Mouse (Mus musculus) cortical plate, adult 2 months (tissue): Measurements from ENCODE around the gene Plk3. TPM values are rescaled to one million over a fixed set of nuclear protein-coding genes. Genes with fewer than 3 reads are reported as not detected.
"Not testable (repeated sequence)": the region's sequence is repeated elsewhere in the genome, so short reads cannot be mapped to it uniquely, and the experiment has no call there.

Source experiments
- H3K27ac ChIP-seq: fragments of 200-500 bp; 2 replicates; pipeline ENCODE4 v1.5.1; 2012; ENCODE audit warnings: low read length, control low read depth, inconsistent platforms; ENCODE audit not compliant: insufficient read depth
- H3K4me1 ChIP-seq: fragments of 200-500 bp; 2 replicates; pipeline ENCODE4 v1.6.1; 2011; ENCODE audit warnings: low read length; ENCODE audit not compliant: control insufficient read depth, insufficient read depth
- H3K4me3 ChIP-seq: fragments of 200-500 bp; 2 replicates; pipeline ENCODE4 v1.5.1; 2011; ENCODE audit warnings: mild to moderate bottlenecking, low read length, control low read depth; ENCODE audit not compliant: insufficient read depth
- CTCF ChIP-seq: fragments of 200-500 bp; IDR thresholded peaks from 2 replicates; pipeline ENCODE4 v1.5.1; 2011; ENCODE audit warnings: mild to moderate bottlenecking, control low read depth, low read length; ENCODE audit not compliant: insufficient read depth; ENCODE audit errors: extremely low read depth
- POLR2A ChIP-seq: fragments of 200-500 bp; IDR thresholded peaks from 2 replicates; pipeline ENCODE4 v1.6.1; 2011; ENCODE audit warnings: mild to moderate bottlenecking, low read length, control low read depth; ENCODE audit not compliant: insufficient read depth; ENCODE audit errors: extremely low read depth
- polyA plus RNA-seq: library from polyadenylated mRNA; depleted of rRNA; stranded (reverse); fragments of >200 nt; gene quantifications from 2 replicates; pipeline ENCODE4 v1.2.3, GENCODE M21; 2012; rRNA removed

Plk3 gene
- polyA plus RNA-seq: 16.0 and 19.5 TPM in 2 replicates

DNA sequence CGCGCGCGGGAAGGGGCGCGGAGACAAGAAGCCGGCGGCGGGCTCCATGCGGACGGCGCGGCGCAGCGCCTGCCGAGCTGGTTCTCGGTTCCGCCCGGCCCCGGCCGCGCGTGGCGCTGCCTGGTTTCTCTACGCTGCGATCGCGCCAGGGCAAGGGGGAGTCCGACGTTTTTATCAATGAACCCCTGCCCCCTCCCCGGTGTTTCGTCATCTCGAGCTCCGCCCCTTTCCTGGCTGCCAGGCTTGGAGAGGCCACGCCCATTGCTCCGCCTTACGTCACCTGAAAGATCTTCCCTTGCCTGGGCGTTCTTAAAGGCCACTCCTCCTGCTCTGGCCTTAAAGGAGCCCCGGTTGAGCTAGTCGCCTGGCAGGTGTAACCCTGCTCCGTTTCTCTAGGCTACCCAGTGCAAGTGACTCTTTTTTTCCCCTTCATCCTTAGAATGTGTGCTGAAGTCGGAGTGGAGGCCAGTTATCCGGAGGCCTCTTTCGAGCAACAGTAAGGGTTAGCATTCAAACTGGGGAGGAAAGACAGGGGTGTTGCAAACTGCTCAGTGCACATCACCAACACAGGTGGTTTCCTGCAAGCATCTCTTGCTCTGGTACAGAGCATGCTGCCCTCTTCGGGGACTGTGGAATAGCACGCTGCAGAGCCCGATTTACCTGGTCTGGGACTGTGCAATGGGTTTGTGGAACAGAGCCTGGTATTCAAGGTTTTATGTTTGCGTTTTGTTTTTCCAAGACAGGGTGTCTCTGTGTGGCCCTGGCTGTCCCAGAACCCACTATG is at the start of gene Plk3:
Gene Plk3, minus strand, starts transcription at position 147 of the 784 bp plus-strand sequence.
- Histone ChIP-seq H3K4me3 (peak within 1 kb of the TSS; percentile 89), H3K4me1 (peaks cover 6% of the 10 kb centered on the region), H3K27ac (no peak within 1 kb of the TSS; the same call in 1 of the 2 replicates)
- peak; percentile 95 for TF ChIP-seq POLR2A
- TF ChIP-seq CTCF: 0 out of 2 replicates have a peak, but pooled peaks have one; percentile 11

DNA sequence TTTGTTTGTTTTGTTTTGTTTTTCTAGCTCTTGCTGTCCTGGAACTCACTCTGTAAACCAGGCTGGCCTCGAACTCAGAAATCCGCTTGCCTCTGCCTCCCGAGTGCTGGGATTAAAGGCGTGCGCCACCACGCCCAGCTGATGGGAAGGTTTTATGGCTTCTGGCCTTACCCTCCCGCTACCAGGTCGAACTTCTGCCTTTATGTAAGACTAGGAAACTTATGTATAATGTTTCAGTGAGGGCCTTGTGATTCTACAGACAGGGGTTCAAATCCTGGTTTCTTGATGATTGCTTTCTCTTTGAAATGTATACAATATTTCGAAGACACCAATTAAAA is 49.0 kb upstream of the Plk3 start:
- H3K4me1 ChIP-seq, H3K27ac ChIP-seq: not testable (repeated sequence)
- H3K4me3 ChIP-seq: peak overlapping the region; percentile 43

DNA sequence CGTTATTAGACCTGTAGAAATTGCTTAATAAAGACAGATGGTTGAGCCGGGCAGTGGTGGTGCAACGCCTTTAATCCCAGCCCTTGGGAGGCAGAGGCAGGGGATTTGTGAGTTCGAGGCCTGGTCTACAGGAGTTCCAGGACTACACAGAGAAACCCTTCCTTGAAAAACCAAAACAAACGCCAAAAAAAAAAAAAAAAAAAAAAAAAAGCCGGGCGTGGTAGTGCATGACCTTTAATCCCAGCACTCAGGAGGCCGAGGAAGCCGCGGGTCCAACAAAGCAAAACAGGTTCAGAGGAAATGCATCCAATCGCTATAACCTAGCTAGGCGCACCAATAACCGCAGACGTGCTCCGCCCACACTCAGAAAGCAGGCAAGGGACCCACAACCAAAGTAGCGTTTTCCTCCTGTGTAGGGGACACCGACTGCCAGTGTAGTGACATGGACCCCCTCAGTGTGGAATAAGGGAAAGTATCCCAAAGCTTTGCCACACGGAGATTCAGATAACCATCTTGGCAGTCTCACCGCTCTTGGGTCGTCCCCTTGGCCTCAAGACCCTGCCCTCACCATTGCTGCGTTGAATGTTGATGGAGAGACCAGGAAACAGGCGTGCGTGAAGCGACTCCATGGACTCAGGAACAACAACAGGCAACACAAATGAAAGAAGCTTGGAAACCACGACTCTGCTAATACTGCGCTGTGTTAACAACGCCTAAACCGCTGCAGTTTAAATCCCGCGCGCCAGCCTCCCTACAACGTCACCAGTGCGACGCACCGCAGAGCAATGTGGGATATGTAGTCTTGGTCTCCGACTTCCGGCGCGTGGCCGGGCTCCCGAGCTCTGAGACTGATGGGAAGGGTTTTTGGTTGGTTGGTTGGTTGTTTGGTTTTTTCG is 48.3 kb upstream of the Plk3 start, which contains the start of gene Kif2c:
Gene Kif2c, minus strand, starts transcription at position 777 of the 896 bp plus-strand sequence.
- Histone ChIP-seq H3K4me3 (peak within 1 kb of the TSS; percentile 43), H3K27ac (no peak within 1 kb of the TSS), H3K4me1 (no peaks in the 10 kb centered on the region)
- TF ChIP-seq POLR2A (peak; percentile 73; the same call in 1 of the 2 replicates), CTCF (no peak)

DNA sequence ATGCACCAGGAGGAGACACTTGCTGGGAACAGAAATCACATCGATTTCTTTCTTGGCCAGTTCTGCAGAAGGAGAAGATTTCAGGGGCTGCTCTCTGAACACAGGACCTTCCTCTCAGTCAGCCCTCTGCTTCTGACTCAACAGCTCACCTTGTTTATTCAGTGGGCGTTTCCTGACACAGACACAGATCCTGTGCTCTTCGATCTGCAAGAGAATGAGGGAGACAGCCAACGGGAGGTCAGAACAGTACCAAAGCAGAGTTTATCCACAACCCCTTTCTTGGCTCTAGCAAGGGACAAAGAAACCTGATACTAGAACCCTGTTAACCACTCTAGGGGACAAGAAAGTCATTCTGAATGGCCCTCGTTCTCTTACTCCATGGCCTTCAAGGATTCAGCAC is 36.2 kb upstream of the Plk3 start:
- TF ChIP-seq POLR2A (no peak), CTCF (no peak)

DNA sequence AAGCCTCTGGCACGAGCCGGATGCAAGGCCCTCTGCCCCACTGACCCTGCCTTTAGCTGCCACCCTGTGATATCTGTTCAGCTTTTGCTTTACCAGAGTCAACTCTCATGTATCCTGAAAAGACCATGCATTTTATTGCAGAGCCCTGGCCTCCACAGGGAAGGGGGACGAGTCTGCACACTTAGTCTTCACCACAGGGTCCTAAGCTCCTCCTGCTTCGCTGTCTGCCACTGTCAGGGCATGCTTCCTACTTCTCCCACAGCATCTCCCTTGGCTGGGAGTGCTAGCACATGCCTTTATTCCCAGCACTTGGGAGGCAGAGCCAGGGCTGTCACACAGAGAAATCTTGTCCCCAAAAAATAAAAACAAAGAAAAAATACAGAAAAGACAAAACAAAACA is 27.4 kb upstream of the Plk3 start:
- Histone ChIP-seq H3K4me1 (no peaks in the 10 kb centered on the region), H3K27ac (no peak overlapping the region), H3K4me3 (no peak overlapping the region)
- TF ChIP-seq CTCF (no peak), POLR2A (no peak)

More for the DNA sequence above, 36.2 kb upstream of the Plk3 start:
- no peaks in the 10 kb centered on the region for H3K4me1 ChIP-seq
- H3K27ac ChIP-seq: no peak overlapping the region
- H3K4me3 ChIP-seq: no peak overlapping the region

DNA sequence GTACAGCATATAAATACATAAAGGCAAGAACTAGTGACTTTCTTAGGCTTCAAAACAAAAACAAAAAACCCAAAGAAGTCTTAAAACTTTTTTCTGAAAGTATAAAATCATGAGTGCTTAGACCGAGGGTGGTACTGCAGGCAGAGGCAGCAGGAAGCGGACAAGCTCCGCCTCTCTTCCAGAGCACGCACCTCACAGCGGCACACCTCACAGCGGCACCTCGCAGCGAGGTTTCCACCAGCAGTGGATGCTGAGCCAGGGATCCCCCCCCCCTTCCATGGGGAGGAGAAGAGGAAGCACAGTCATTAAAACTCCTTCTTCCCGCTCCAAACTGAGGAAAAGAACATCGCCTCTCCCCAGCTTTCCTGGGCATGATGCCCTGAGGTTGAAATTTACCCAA is 25.9 kb upstream of the Plk3 start:
- TF ChIP-seq CTCF: no peak
- TF ChIP-seq POLR2A: no peak
- no peak overlapping the region for H3K4me3 ChIP-seq
- no peaks in the 10 kb centered on the region for H3K4me1 ChIP-seq
- H3K27ac ChIP-seq: no peak overlapping the region

DNA sequence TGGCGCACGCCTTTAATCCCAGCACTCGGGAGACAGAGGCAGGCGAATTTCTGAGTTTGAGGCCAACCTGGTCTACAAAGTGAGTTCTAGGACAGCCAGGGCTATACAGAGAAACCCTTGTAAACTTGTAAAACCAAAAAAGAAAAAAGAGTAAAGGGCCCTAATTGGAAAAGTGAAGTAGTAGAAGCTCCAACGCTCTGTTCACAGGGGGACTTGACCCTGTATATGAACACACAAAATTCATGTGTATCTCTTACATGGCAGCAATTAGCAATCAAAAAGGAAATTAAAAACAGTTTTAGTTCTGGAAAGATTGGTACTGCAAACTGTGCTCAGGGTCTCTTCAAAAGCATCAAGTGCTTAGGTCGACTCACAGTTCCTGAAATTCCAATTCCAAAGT is 22.6 kb upstream of the Plk3 start:
- Histone ChIP-seq H3K27ac (no peak overlapping the region), H3K4me3 (peak overlapping the region; percentile 87), H3K4me1 (no peaks in the 10 kb centered on the region)
- TF ChIP-seq CTCF (no peak), POLR2A (no peak)

DNA sequence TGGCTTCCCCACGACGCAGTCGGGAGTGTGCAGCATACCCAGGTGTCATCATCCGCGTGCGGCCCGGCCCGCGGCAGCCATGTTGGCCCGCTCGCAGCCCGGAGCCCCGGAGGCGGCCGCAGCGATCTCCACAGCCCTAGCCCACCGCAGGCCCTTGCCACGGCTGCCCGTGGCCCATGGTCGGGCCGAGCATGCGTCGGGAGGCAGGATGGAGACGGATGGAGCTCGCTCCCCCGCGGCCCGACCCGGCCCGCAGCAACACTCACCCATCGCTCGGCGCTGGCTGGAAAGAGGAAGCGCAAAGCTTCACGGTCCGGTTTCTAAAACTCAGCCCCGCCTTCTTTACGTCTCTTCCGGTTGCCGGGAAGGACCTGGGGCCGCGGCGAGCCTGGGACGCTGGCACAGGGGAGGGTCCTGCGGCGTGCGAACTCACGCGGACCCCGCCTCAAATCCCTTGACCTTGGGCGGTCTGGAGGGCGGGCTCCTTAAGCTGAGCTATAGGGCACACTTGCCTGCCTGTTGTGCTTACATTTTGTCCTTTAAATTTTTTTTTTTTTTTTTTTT is 22.1 kb upstream of the Plk3 start, which contains the start of gene Rps8:
Gene Rps8, minus strand, starts transcription at position 452 of the 564 bp plus-strand sequence.
- Histone ChIP-seq H3K4me3 (peak within 1 kb of the TSS; percentile 87), H3K4me1 (no peaks in the 10 kb centered on the region), H3K27ac (peak within 1 kb of the TSS; percentile 43)
- TF ChIP-seq POLR2A: peak; percentile 94
- TF ChIP-seq CTCF: no peak

DNA sequence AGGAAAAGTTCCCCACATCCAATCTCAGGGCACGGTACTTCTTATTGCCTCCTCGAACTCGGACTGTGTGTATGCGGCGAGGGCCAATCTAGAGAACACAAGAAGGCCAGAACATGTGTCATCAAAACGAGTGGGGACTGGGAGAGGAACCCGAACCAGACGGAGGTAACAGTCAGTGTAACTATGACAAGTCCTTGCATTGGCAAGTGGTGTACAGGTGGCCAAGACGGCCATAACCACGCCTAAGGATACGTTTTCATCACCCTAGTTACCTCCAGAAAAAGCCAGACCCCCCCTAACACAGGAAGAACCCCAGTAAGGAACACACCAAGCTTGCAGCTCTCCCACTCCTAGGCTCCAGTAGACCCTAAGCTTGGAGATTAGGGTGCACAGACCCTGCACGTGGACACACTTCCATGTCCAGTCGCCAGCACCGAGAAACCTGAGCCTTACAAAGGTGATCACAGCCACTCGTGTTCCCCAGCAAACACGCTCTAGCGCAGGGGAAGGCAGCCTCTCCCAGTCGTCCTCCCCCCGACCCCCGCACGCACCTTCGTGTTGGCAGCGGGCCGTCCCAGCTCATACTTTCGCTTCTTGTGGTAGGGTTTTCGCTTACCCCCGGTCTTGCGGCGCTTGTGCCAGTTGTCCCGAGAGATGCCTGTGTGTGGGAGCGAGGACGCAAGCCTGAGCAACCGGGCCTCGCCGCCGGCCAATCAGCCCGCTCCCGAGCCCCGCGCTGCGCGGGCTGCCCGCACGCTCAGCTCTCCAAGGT is 21.4 kb upstream of the Plk3 start:
- Histone ChIP-seq H3K4me3 (peak overlapping the region; percentile 87), H3K4me1 (no peaks in the 10 kb centered on the region), H3K27ac (peak overlapping the region; percentile 43)
- TF ChIP-seq POLR2A (no peak), CTCF (no peak)
